Mouse (Mus musculus): ENCODE data around the gene Stkld1. TPM values are rescaled to one million over a fixed set of nuclear protein-coding genes. Genes with fewer than 3 reads are reported as not detected.

Stkld1 gene
- total and polyA plus RNA-seq, 3 experiments: 0.13 to 0.29 (median 0.19) TPM

DNA sequence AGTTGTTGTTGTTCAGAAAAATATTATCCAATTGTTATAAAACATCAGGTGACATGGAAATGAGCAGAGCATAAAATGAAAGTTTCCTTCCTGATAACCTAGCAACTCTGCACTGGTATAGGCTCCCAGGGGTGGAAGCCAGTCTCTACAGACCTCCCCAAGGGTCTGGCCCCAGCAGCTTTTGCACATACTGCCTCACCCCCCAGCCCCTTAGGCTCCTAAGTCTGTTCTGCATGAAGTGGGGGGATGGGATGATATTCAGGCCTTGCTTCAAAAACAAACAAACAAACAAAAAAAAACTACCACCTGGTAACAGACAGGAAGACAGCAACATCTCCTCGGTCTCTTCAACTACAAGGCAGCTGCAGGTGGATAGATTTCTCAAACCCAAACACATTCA, 46.5 kb downstream of the Stkld1 start:
- peaks cover 13% of the 10 kb centered on the region for H3K27me3 ChIP-seq (replicated peaks)

GRCm38 (mm10) chr2:26984179-26984578, 50.3 kb downstream of the Stkld1 start:
- Histone ChIP-seq H3K79me2 (replicated peaks; ENCODE audit: control insufficient read depth, extremely low read depth, insufficient read depth, poor library complexity, severe bottlenecking) (no peaks in the 10 kb centered on the region), H3K4me3 (replicated peaks in 1 of 3; ENCODE audit: low read depth in 2 of 3, low read length in 2 of 3, poor library complexity in 1 of 3) (no peak overlapping the region), H3K4me2 (ENCODE audit: insufficient read depth, low read depth, poor library complexity, severe bottlenecking) (no peak overlapping the region), H3K27ac (ENCODE audit: insufficient read depth, low read depth) (no peak overlapping the region), H3K27me3 (replicated peaks) (peaks cover 29% of the 10 kb centered on the region), H3K9ac (ENCODE audit: insufficient read depth, low read depth) (no peak overlapping the region), H3K9me3 (replicated peaks; ENCODE audit: low read length) (no peaks in the 10 kb centered on the region), H3K4me1 (ENCODE audit: control insufficient read depth in 1 of 2, insufficient read depth in 2 of 2) (no peaks in the 10 kb centered on the region), H3K36me3 (replicated peaks in 1 of 2; ENCODE audit: control insufficient read depth in 1 of 2, insufficient read depth in 1 of 2, low read length in 1 of 2) (no peaks in the 10 kb centered on the region)
- DNase-seq (ENCODE audit: extremely low read depth): no peak
- dilution Hi-C loops (cut with MboI; ENCODE audit: extremely low pct_ligation_motif_present, extremely low pct_unique_long_range_greater_than_20kb, low sequenced_read_pairs): no loop called here
- in situ Hi-C loops (cut with MboI; ENCODE audit: low pct_ligation_motif_present, low pct_unique_long_range_greater_than_20kb, low sequenced_read_pairs): no loop called here
- no peak for TF ChIP-seq IRF4 (IDR thresholded peaks at IDR 0.05; ENCODE audit: low read depth, low read length)
- no peak for TF ChIP-seq BHLHE40 (IDR thresholded peaks at IDR 0.05; ENCODE audit: low read depth, low read length)
- TF ChIP-seq E2F4 (IDR thresholded peaks at IDR 0.05; ENCODE audit: insufficient replicate concordance, low read depth, low read length): no peak
- no peak for TF ChIP-seq TBP (conservative IDR thresholded peaks at IDR 0.05; ENCODE audit: low read depth, low read length)
- no peak for TF ChIP-seq ZNF384 (IDR thresholded peaks at IDR 0.05; ENCODE audit: low read depth, low read length)
- TF ChIP-seq JUND (conservative IDR thresholded peaks at IDR 0.05; ENCODE audit: low read depth, low read length): no peak
- no peak for TF ChIP-seq MEF2A (IDR thresholded peaks at IDR 0.05; ENCODE audit: borderline replicate concordance, low read depth, low read length)
- TF ChIP-seq HCFC1 (IDR thresholded peaks at IDR 0.05; ENCODE audit: low read depth, low read length): no peak
- no peak for TF ChIP-seq ZC3H11A (IDR thresholded peaks at IDR 0.05; ENCODE audit: low read depth, low read length)
- TF ChIP-seq PAX5 (IDR thresholded peaks at IDR 0.05; ENCODE audit: low read length): no peak
- TF ChIP-seq SIN3A (IDR thresholded peaks at IDR 0.05; ENCODE audit: low read length): no peak
- no peak for TF ChIP-seq POLR2AphosphoS2 (IDR thresholded peaks at IDR 0.05; ENCODE audit: low read depth, low read length)
- no peak for TF ChIP-seq USF1 (IDR thresholded peaks at IDR 0.05; ENCODE audit: low read depth, low read length)
- TF ChIP-seq GABPA (IDR thresholded peaks at IDR 0.05; ENCODE audit: insufficient replicate concordance, low read depth, low read length): no peak

More for the DNA sequence above, 46.5 kb downstream of the Stkld1 start:
- in situ Hi-C loops (cut with MboI; ENCODE audit: low pct_ligation_motif_present, low pct_unique_long_range_greater_than_20kb, low sequenced_read_pairs) (no loop called here), dilution Hi-C loops (cut with MboI; ENCODE audit: extremely low pct_ligation_motif_present, extremely low pct_unique_long_range_greater_than_20kb, low sequenced_read_pairs) (no loop called here)
- Histone ChIP-seq H3K9me3 (replicated peaks; ENCODE audit: low read length) (no peaks in the 10 kb centered on the region), H3K36me3 (replicated peaks in 1 of 2; ENCODE audit: control insufficient read depth in 1 of 2, insufficient read depth in 1 of 2, low read length in 1 of 2) (no peaks in the 10 kb centered on the region), H3K4me3 (replicated peaks in 1 of 3; ENCODE audit: low read depth in 2 of 3, low read length in 2 of 3, poor library complexity in 1 of 3) (no peak overlapping the region), H3K79me2 (replicated peaks; ENCODE audit: control insufficient read depth, extremely low read depth, insufficient read depth, poor library complexity, severe bottlenecking) (no peaks in the 10 kb centered on the region), H3K4me2 (ENCODE audit: insufficient read depth, low read depth, poor library complexity, severe bottlenecking) (no peak overlapping the region), H3K9ac (ENCODE audit: insufficient read depth, low read depth) (no peak overlapping the region), H3K27ac (ENCODE audit: insufficient read depth, low read depth) (no peak overlapping the region), H3K4me1 (ENCODE audit: control insufficient read depth in 1 of 2, insufficient read depth in 2 of 2) (no peaks in the 10 kb centered on the region)
- DNase-seq (ENCODE audit: extremely low read depth): no peak
- no peak for TF ChIP-seq ZKSCAN1 (IDR thresholded peaks at IDR 0.05; ENCODE audit: borderline replicate concordance, low read depth, low read length)
- no peak for TF ChIP-seq MAZ (IDR thresholded peaks at IDR 0.05; ENCODE audit: low read depth, low read length)
- TF ChIP-seq UBTF (IDR thresholded peaks at IDR 0.05; ENCODE audit: low read depth, low read length): no peak
- TF ChIP-seq SMC3 (IDR thresholded peaks at IDR 0.05; ENCODE audit: low read depth, low read length): no peak
- TF ChIP-seq POLR2A (IDR thresholded peaks at IDR 0.05; ENCODE audit: low read depth, low read length): no peak
- no peak for TF ChIP-seq MAFK (IDR thresholded peaks at IDR 0.05; ENCODE audit: insufficient replicate concordance, low read length)
- TF ChIP-seq ZMIZ1 (IDR thresholded peaks at IDR 0.05; ENCODE audit: low read depth, low read length): no peak
- no peak for TF ChIP-seq EP300 (IDR thresholded peaks at IDR 0.05; ENCODE audit: low read length)
- no peak for TF ChIP-seq JUN (IDR thresholded peaks at IDR 0.05; ENCODE audit: insufficient read depth, low read depth, low read length)
- TF ChIP-seq NRF1 (IDR thresholded peaks at IDR 0.05; ENCODE audit: low read depth, low read length): no peak
- TF ChIP-seq RAD21 (IDR thresholded peaks at IDR 0.05; ENCODE audit: low read depth, low read length): no peak
- TF ChIP-seq MEF2A (IDR thresholded peaks at IDR 0.05; ENCODE audit: borderline replicate concordance, low read depth, low read length): no peak
- TF ChIP-seq POLR2AphosphoS2 (IDR thresholded peaks at IDR 0.05; ENCODE audit: low read depth, low read length): no peak
- TF ChIP-seq BHLHE40 (IDR thresholded peaks at IDR 0.05; ENCODE audit: low read depth, low read length): no peak
- TF ChIP-seq PAX5 (IDR thresholded peaks at IDR 0.05; ENCODE audit: low read length): no peak
- no peak for TF ChIP-seq SIN3A (IDR thresholded peaks at IDR 0.05; ENCODE audit: low read length)
- no peak for TF ChIP-seq MAX (IDR thresholded peaks at IDR 0.05; ENCODE audit: low read length)
- no peak for TF ChIP-seq USF1 (IDR thresholded peaks at IDR 0.05; ENCODE audit: low read depth, low read length)
- no peak for TF ChIP-seq USF2 (conservative IDR thresholded peaks at IDR 0.05; ENCODE audit: low read depth, low read length)

All from CH12.LX (cell line).